Mouse (Mus musculus): ENCODE measurements around the gene Scamp1. TPM values are rescaled to one million over a fixed set of nuclear protein-coding genes. Genes with fewer than 3 reads are reported as not detected.

The Scamp1 gene
- polyA plus RNA-seq, 1 experiment, result 3.2 TPM

DNA sequence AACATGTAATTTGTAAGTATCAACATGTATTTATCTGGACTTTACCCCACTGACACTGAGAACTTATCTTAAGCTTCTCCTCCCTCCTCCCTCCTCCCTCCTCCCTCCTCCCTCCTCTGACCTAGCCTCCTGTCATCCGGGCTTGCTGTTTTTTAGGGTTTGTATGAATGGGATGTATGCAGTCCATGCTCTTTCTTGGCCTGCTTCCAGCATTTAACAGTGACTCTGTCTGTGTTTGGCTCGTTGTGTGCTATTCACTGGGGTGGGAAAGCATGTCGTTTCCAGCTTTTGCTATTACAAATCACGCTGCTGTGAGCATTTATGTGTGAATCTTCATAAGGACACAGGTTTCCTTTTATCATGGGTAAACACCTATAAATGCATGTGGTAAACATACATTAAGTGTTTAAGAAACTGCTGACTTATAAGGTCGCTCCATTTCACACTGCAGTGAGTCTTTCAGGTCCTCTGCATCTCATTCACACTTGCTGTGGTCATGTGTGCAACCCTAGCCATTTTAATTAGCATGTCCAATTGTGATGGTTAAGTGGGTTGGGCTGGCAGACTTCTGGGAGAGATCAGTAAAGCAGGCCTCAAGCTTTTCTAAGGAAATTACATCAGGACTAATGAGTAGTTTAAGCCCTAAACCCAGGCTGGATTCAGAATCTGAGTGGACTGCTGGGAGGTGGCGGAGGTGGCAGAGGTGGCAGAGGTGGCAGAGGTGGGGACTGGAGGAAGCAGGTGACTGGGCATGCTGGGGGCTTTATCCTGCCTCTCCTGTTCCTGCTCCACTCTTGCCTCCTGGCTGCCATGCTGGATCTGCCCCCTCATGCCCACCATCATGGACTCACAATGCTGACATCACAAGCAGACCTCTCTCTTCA is 74.2 kb downstream of the Scamp1 start:
- no peak for TF ChIP-seq FLI1 (IDR thresholded peaks at IDR 0.05; ENCODE audit: low read length)
- no peak for TF ChIP-seq GATA1 (IDR thresholded peaks at IDR 0.05; ENCODE audit: borderline replicate concordance, low read length)
- peaks cover 10% of the 10 kb centered on the region for H3K9me3 ChIP-seq
- H3K4me1 ChIP-seq, result peaks cover 6% of the 10 kb centered on the region; the same call in 1 of the 2 replicates
- H3K36me3 ChIP-seq (replicated peaks; ENCODE audit: low read length), result peaks cover 77% of the 10 kb centered on the region
- no peaks in the 10 kb centered on the region for H3K27me3 ChIP-seq (replicated peaks)
- no peak overlapping the region for H3K4me3 ChIP-seq (replicated peaks)

DNA sequence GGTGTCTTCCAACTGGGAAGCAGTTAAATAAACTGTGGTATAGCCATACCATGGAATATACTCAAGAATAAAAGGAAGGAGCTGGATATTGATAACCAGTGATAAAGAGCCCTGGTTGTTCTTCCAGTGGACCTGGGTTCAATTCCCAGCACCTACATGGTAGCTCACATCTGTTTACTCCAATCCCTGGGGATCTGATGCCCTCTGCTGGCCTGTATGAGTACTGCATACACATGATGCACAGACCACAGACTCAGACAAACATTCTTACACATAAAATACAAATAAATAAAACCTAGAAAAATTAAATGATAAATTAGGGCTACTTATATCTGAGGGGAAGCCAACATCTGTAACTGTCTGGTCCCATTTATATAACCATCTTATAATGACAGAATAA is 76.8 kb downstream of the Scamp1 start:
- Histone ChIP-seq H3K36me3 (replicated peaks; ENCODE audit: low read length) (peaks cover 94% of the 10 kb centered on the region), H3K9me3 (peaks cover 10% of the 10 kb centered on the region), H3K27me3 (replicated peaks) (no peaks in the 10 kb centered on the region), H3K4me1 (peaks cover 6% of the 10 kb centered on the region; the same call in 1 of the 2 replicates), H3K4me3 (replicated peaks) (no peak overlapping the region)
- no peak for TF ChIP-seq FLI1 (IDR thresholded peaks at IDR 0.05; ENCODE audit: low read length)
- TF ChIP-seq GATA1 (IDR thresholded peaks at IDR 0.05; ENCODE audit: borderline replicate concordance, low read length), result no peak

DNA sequence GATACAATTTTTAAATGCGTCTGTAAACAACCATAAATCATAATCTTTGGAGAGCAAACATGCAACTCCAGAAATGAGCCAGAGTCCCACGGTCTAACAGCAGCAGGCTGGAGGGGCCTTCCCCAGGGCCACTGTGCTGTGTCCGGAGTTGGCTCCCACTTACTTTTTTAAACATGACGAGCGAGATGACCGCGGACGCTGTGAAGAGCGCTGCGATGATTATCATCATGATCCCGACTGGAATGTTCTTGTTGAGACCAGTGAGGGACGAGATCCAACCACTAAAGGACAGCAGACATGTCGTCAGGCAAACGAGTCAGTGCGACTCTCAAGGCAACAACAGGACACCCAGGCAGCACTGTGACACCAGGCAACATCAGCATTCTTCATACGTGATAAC is 77.7 kb downstream of the Scamp1 start:
- H3K27me3 ChIP-seq (replicated peaks), result no peaks in the 10 kb centered on the region
- TF ChIP-seq FLI1 (IDR thresholded peaks at IDR 0.05; ENCODE audit: low read length) (no peak), GATA1 (IDR thresholded peaks at IDR 0.05; ENCODE audit: borderline replicate concordance, low read length) (no peak)

DNA sequence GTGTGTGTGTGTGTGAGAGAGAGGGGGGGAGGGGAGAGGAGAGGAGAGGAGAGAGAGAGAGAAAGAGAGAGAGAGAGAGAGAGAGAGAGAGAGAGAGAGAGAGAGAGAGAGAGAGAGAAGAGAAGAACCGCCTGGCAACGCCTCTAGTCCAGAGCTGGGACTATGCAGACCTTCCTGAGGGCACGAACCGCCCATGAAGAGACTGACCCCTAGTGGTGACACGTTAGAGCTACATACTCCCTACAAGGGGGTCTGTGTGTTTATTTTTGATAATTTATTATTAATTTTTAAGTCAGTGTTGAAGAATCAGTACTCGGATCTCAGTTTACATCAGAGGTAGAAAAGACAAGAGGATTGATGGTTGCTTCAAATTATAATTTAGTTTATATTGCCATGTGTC is 80.4 kb downstream of the Scamp1 start:
- Histone ChIP-seq H3K4me3 (replicated peaks) (no peak overlapping the region), H3K27me3 (replicated peaks) (no peaks in the 10 kb centered on the region), H3K9me3 (peaks cover 10% of the 10 kb centered on the region), H3K36me3 (replicated peaks; ENCODE audit: low read length) (peaks cover 86% of the 10 kb centered on the region), H3K4me1 (peaks cover 8% of the 10 kb centered on the region)
- TF ChIP-seq GATA1 (IDR thresholded peaks at IDR 0.05; ENCODE audit: borderline replicate concordance, low read length), result no peak
- no peak for TF ChIP-seq FLI1 (IDR thresholded peaks at IDR 0.05; ENCODE audit: low read length)

More for the DNA sequence above, 77.7 kb downstream of the Scamp1 start:
- Histone ChIP-seq H3K4me1 (peaks cover 6% of the 10 kb centered on the region; the same call in 1 of the 2 replicates), H3K36me3 (replicated peaks; ENCODE audit: low read length) (peaks cover 92% of the 10 kb centered on the region), H3K9me3 (peaks cover 10% of the 10 kb centered on the region), H3K4me3 (replicated peaks) (no peak overlapping the region)

GRCm38 (mm10) chr13:94199829-94200228 is 85.8 kb downstream of the Scamp1 start:
- TF ChIP-seq FLI1 (IDR thresholded peaks at IDR 0.05; ENCODE audit: low read length), result no peak
- H3K4me1 ChIP-seq, result peaks cover 5% of the 10 kb centered on the region
- peaks cover 73% of the 10 kb centered on the region for H3K36me3 ChIP-seq (replicated peaks; ENCODE audit: low read length)
- H3K4me3 ChIP-seq (replicated peaks), result no peak overlapping the region
- H3K27me3 ChIP-seq (replicated peaks), result no peaks in the 10 kb centered on the region
- no peaks in the 10 kb centered on the region for H3K9me3 ChIP-seq

- peaks cover 5% of the 10 kb centered on the region for H3K4me1 ChIP-seq
- H3K27me3 ChIP-seq (replicated peaks), result no peaks in the 10 kb centered on the region
- TF ChIP-seq FLI1 (IDR thresholded peaks at IDR 0.05; ENCODE audit: low read length) (no peak), GATA1 (IDR thresholded peaks at IDR 0.05; ENCODE audit: borderline replicate concordance, low read length) (no peak)
- no peak overlapping the region for H3K4me3 ChIP-seq (replicated peaks)
- peaks cover 61% of the 10 kb centered on the region for H3K36me3 ChIP-seq (replicated peaks; ENCODE audit: low read length)
- H3K9me3 ChIP-seq, result no peaks in the 10 kb centered on the region
Observed at GRCm38 (mm10) chr13:94198616-94199015, 87.0 kb downstream of the Scamp1 start.

GRCm38 (mm10) chr13:94193227-94193626 is 92.4 kb downstream of the Scamp1 start:
- TF ChIP-seq GATA1 (IDR thresholded peaks at IDR 0.05; ENCODE audit: borderline replicate concordance, low read length) (no peak), FLI1 (IDR thresholded peaks at IDR 0.05; ENCODE audit: low read length) (no peak)
- Histone ChIP-seq H3K4me1 (peaks cover 5% of the 10 kb centered on the region; the same call in 1 of the 2 replicates), H3K36me3 (replicated peaks; ENCODE audit: low read length) (peaks cover 35% of the 10 kb centered on the region)

DNA sequence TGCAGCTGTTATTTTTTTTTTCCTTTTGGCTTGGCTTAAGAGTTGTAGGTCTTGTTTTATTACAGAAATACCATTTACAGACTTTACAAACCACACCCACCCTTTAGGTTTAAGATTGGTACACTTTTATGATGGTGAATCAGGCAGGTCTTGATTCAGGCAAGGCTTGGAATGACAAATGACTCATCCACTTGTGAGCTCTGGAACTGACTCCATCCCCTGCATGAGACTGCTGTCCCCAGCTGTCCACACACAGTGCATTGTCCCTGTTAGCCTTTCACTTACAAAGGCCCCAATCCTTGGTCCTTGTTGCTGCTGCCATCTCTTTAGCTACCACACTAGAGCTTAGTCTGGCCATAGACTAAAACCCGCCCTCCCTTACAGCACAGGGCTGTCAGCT is 95.3 kb downstream of the Scamp1 start:
- peaks cover 15% of the 10 kb centered on the region; the same call in 1 of the 2 replicates for H3K4me1 ChIP-seq
- H3K4me3 ChIP-seq (replicated peaks), result no peak overlapping the region
- no peaks in the 10 kb centered on the region for H3K9me3 ChIP-seq
- no peaks in the 10 kb centered on the region for H3K27me3 ChIP-seq (replicated peaks)
- peaks cover 15% of the 10 kb centered on the region for H3K36me3 ChIP-seq (replicated peaks; ENCODE audit: low read length)
- TF ChIP-seq GATA1 (IDR thresholded peaks at IDR 0.05; ENCODE audit: borderline replicate concordance, low read length) (no peak), FLI1 (IDR thresholded peaks at IDR 0.05; ENCODE audit: low read length) (no peak)

More at GRCm38 (mm10) chr13:94193227-94193626, 92.4 kb downstream of the Scamp1 start:
- Histone ChIP-seq H3K27me3 (replicated peaks) (no peaks in the 10 kb centered on the region), H3K9me3 (no peaks in the 10 kb centered on the region), H3K4me3 (replicated peaks) (no peak overlapping the region)

GRCm38 (mm10) chr13:94188200-94189086 is 97.2 kb downstream of the Scamp1 start:
- H3K36me3 ChIP-seq (replicated peaks; ENCODE audit: low read length), result peaks cover 15% of the 10 kb centered on the region
- H3K9me3 ChIP-seq, result no peaks in the 10 kb centered on the region
- no peak for TF ChIP-seq GATA1 (IDR thresholded peaks at IDR 0.05; ENCODE audit: borderline replicate concordance, low read length)
- no peak for TF ChIP-seq FLI1 (IDR thresholded peaks at IDR 0.05; ENCODE audit: low read length)
- no peaks in the 10 kb centered on the region for H3K27me3 ChIP-seq (replicated peaks)
- peaks cover 34% of the 10 kb centered on the region for H3K4me1 ChIP-seq
- H3K4me3 ChIP-seq (replicated peaks), result no peak overlapping the region
